Mouse (Mus musculus): ENCODE measurements around the gene S100a16. TPM values are rescaled to one million over a fixed set of nuclear protein-coding genes. Genes with fewer than 3 reads are reported as not detected.

S100a16 gene
- total RNA-seq (2021): 10 to 100 TPM; 82.5 to 96.2 TPM

DNA sequence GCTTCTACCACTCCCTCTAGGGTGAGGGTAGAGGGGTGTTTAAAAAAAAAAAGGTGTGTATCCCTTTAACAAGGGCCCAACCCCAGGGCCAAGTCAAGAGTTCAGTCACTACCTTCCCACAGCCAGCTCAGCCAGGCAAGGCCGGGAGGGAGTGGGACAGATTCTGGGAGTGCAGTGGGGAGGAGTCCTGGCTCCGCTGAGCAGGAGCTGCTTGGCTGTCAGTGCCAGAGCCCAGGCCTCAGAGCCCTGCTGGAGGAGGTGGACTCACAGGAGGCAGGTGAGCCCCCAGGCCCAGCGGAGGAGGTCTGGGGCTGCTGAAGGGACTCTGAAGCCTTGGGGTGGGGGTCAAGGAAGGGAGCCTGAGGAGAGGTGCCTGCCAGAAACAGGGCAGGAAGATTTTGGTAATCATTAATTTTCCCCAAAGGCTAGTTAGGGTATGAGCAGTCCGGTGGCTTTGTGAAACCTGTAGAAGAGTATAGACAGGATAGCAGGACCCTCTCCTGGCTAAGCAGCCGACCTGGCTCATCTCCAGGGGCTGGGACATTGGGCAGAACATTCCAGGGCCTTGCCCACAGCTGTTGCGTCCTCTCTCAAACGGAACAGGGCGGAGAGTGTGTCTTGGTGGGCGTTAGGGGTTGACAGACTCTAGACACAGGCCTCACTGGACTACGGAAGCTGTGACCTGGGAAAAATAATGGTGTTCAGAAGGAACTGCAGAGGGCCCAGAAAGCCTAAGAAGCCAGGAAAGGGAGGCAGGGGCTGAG, at the start of gene S100a16:
Gene S100a16, plus strand, starts transcription at position 114 of the 764 bp plus-strand sequence.
- DNase-seq: peak in 1 of 2 experiments; percentile 57

DNA sequence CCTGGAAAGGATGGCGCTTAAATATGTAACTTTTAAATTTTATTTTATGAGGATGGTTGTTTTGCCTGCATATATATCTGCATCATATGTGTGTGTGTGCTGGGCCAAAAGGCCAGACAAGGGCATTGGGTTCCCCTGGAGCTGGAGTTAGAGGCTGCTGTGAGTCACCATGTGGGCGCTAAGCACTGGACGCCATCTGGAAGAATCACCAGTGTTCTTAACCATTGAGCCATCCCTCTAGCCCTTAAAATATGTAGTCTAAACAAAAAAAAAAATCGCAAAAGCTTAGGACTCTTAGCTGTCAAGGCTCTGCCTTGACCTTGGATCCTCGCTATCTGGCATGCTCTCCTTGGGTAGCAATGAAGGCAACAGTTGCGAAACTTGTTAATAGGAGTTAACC, 48.5 kb upstream of the S100a16 start:
- DNase-seq: no peak

DNA sequence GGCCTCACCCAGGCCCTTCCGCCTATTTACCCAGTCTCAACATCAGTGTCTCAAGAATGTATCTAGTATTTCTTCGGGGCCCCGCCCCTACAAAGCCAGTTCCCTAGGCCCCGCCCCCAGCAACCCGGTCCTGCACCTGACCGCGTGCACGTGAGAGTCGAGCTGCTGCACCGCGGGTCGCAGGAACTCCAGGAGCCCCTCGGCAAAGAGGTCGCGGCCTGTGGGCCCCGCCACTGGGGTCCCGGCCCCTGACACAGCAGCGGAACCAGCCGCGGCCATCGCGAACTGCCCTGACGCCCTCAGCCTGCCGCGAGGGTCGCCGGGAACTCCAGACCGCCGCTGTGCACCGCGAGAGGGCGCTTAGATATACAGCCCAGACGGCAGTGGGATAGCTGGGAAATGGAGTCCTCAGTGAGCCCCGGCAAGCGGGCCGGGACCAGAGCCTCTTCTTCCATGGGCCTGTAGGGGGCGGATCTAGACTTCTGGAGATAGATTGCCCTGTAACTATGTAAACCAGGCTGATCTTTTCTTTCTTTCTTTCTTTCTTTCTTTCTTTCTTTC, 46.3 kb upstream of the S100a16 start, which contains the start of gene Snapin:
Gene Snapin, minus strand, starts transcription at position 338 of the 561 bp plus-strand sequence.
- DNase-seq: peak; percentile 94 to 95

DNA sequence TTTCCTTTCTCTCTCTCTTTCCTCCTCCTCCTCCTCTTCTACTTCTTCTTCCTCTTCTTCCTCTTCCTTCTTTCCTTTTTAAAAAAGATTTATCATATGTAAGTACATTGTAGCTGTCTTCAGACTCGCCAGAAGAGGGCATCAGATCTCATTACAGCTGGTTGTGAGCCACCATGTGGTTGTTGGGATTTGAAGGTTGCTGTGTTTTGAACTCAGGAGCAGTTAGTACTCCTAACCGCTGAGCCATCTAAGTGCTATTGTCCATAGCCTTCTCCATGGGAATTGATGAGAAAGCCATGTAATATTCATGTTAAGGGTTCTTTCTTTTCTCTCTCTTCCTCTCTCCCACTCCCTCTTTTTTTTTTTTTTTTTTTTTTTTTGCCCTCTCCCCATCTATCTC, 45.7 kb upstream of the S100a16 start:
- DNase-seq: peak in 1 of 2 experiments; percentile 26

DNA sequence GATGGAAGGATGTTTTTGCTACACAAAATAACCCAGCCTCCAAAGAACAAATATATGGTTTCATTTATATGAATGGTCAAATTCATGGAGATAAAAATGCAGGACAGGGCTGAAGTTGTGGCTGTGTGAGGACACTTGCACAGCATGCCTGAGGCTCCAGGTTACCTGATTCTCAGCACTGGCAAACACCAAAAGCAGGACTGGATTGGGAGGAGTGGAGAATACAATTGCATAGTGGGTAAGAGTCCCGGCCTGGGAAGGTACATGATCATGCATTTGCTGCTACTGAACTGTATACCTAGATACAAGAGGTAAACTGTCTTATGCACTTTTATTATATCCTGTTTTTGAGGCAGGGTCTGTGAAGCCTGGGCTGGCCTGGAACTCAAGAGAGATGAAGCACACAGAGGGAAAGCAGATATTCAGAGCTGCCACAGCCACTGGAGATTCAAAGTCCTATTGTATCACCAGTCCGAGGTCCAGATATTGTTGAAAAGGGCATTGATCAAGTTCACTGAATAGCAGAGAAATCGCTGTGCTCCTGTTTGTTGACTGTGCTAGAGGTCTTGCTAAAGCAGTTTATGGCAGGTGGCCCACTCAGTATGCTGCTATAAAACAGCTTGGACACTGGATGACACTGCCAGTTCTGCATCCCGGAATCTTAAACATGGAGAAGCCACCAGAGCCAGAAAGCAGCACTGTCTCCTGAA, 43.1 kb upstream of the S100a16 start:
- DNase-seq: no peak

DNA sequence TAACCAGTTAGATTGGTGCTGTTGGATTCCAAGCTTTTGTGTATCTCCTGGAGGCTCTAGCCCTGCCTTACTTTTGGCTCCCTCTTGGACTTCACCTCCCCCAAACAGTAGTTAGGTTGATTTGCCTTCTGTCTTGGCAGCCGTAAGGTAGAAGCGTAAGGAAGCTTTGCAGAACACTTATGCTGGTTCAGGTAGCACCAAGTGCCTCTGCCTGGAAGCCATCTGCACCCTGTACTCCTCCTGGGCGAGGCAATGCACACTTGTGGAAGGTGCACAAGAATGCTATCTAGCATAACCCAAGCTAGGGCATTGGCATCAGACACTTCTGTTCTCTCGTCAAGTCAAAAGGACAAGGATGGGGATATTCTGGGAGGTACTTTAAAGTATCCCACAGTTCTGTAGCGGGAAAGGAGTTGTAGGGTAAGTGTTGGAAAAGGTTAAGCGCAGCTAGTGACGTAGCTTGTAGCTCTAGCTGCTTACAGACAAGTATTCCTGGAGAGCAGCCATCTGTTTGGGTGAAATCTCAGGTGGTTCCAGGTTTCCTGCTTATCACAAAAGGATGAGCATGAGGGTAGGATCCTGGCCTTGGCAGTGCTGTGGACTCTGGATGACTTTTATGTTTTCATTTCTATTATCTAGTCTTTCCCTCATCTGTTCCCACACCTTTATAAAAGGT, 41.1 kb upstream of the S100a16 start:
- no peak for DNase-seq

DNA sequence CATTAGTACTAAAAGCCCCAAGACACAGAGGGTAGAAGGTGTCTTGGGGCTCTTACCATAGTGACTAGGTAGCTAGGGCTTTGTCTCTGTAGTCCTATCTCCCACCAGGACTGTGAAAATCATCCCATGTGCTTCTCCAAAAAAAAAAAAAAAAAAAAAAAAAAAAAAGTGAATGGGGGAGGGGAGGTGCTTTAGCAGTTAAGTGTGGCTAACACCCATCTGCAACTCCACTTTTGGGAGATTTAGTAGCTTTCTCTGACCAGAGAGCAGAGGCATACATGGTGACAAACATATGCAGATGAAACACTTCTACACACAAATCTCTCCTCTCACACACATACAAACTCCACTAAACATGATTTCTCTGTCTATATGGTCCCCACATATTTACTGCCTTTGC, 39.5 kb upstream of the S100a16 start:
- DNase-seq: no peak

DNA sequence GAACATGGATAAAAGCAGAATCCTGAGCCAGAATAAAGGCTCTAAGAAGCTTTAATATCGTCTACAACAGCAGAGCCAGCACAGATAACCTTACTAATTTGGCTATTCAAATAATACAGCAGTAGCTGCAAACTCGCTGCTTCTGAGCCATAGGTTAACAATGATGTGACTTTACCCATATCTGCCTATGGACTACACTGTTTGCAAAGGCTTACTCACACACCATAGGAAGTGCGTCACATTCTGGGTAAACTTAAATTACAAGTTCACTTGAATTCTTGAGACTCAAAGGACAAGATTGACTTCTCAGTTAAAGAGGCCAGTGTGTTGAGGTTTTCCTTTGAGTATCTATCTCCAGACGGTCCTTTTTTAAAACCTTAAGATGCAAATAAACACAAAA, 33.6 kb upstream of the S100a16 start:
- no peak for DNase-seq

DNA sequence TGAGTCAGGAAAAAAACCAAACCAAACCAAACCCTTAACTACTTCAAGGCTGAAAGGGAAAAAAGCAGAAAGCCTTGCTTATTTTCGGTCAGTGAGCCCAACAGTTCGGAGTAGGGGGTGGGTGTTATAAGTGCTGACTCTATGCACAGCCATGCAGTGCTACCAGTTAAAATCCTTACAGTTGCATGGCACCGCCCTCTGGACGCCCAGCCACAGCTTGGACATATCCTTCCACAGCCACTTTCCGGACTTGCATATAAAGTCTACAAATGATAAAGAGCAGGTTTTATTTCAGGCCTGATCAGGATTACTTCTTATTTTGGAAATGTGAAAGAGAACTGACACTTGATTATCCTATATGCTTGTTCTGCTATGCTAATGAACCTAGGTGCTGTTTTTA, 31.8 kb upstream of the S100a16 start:
- no peak for DNase-seq

DNA sequence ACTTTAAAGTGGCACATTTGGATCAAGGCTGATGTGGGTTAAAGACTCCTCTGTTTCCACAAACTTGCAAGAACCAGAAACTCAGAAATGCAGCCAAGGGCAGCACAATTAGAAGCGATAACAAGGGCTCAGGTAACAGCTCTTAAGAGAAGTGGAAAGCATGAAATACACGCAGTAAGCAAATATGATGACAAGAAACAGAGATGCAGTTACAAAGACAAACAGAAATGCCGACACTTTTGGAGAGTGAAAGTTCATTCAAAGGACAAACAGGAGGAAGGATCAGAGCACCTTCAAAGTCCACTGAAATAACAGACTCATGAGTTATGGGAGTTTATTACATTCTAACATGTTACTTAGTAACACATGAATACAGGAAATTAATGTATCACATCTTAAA, 30.7 kb upstream of the S100a16 start:
- DNase-seq: no peak

DNA sequence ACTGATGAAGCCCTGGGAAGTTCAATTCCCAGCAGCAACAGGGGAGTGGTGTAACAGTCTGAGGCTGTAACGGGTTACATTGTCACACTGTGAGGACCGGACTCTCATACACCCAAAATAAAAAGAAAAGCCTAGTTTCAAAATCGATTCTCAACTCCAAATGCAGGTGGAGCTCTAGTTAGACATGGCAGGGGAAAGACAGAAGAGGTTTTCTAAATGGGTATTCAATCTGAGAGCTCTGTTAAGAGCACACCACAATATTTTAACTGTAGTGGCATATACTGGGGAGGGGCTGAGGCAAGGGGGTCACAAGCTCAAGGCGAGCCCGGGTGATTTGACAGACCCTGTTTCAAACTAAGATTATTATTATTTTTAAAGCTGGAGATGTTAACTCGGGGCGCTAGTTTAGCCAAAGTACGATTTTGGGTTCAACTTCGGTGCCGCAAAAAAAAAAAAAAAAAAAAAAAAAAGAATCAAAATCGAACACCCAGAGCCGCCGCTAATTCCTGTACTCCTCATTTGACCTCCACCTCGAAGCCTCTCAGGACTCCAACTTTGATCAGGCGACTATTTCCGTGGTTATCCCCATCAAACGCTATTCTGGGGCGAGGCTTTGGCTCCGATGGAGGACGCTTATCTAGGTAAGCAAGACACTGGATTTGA, 28.6 kb upstream of the S100a16 start:
- DNase-seq: no peak

DNA sequence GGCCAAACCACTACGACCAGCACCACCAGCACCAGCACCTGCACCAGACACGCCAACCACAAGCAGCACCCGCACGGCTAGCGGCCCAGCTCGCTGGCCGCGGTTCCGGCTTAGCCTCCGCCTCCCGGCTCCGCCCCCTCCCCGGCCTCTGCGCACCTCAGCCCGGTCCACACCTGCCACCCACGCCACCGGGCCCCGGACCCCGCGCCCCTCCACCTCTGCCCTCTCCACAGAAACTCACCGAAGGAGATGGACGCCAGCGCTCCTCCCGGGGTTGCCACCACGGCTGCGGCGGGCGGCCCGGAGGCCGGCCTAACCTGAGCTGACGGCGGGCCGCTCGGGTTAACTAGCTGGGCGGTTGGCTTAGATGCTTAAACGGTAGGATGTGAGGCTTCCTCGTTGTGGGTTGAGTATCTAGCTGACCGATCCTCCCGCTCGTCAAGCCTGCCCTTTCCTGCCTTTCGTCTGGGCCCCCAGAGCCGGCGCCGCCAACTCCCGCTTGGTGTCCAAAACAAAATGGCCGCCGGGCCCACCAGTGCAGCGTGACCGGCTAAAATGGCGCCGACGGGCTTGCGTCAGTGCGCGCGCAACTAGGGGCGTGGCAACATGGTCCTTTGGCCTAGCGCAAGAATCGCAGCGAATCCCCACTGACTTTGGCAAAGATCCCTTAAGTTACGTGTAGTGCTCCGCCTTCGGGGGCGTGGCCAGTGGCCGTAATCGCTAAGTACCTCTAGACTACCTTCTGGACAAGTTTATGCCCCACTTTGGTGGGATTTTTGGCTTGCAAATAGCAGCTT, 27.9 kb upstream of the S100a16 start, which contains the start of gene Chtop:
Gene Chtop, minus strand, starts transcription at position 549 of the 797 bp plus-strand sequence.
- DNase-seq: peak; percentile 98 to 99

DNA sequence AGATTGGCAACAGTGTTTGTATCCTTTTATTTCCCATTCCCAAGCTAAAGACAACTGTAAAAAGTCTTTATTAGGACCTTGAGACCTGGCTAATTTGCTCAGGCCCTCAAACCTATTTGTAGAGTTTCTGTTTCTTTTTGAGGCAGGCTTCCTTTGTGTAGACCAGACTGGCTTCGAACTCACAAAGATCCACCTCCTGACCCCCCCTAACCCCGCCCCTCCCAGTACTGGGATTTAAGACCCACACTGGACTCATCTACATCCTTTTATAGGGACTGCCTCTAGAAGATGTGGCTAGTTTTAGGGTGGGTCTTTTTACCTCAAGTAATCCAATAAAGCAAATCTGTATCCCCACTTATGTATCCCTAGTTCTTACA, 27.3 kb upstream of the S100a16 start:
- DNase-seq: no peak

DNA sequence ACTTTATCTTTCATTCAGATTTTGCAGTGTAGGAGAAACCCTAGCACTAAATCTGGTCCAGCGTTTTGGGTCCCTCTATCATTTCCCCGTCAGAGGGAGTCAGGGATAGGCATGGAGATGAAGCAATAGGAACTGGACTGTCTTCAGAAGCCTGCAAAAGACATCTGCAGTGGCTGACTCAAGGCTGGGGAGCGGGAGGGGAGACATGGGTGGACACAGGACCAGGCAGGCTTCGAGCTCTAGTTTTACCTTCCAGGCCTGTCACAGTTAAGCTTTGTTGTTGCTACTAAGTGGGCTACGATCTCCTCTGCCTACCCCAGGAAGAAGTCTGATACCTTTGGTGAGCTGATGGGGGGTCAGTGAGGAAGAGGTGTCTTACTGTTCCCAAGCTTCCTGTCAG, 24.8 kb upstream of the S100a16 start:
- DNase-seq: no peak

DNA sequence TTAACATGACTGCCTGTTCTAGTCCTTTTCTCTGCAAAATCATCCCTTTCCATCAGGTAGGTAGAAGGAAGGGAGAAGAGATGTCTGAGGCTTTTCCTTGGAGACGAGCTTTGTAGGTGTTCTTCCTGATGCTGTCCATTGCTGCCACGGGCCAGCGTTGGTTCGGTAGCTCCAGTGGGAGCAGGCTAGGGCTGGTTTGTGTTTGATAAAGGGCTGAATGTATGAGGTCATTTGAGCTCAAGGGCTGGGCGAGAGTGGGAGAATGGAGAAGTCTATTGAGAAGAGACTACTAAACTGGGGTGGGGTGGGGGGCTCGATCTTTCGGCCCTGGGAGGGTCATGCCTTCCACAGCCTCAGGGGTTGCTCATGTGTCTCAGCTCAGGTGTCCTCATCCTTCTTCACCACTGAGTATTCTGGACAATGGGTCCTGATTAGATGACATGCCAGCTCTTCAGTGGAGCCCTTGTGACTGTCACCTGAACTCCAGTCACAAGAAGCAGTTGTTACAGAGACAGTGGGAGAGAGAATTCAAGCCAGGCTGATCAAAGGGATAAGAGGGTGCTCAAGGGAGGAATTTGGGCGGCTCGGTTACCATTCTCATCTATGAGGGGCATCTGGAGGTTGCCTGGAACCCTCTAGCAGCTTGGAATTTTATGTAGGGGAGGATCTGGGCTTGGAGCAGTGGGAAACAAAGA, 24.0 kb upstream of the S100a16 start:
- DNase-seq: no peak

DNA sequence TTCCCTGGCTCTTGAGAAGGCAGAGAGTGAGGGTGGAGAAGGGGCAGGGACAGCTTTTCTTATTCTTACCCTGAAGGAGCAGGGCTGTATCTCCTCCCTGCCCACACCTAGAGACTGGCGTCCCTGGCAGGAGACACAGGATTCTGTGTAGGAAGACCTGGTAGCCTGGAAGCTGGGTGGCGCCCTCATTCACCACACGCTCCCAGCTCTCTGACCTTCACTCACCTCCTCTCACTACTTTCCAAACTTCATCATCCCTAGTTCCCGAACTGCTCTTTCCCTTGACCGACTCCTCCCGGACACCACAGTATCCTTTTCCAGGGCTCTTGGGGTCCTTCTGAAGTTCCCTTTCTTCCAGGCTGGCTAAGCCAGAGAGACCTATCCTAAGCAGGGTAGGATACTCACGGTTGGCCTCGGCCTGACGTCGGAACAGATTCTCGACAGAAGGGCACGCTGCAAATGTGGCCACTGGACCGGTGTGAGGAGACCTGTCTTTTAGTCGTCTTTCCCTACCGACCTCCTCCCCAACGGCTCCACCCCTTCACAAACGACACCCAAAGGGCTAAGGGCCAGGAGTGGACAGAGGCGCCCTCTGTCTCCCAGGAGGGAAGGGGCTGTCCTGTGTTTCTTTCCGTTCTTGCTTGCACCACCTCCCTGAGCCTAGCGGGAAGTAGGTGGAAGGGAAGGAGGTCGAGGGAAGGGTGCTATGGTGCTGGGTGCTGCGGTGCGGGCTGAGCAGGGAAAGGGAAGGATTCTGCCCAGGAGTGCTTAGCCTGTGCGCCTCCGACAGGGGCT, 23.1 kb upstream of the S100a16 start, which contains the start of the genes S100a1 and S100a13:
Gene S100a1, minus strand, starts transcription at position 597 of the 795 bp plus-strand sequence.
Gene S100a13, plus strand, starts transcription at position 640 of the 795 bp plus-strand sequence.
- peak; percentile 40 to 44 for DNase-seq

DNA sequence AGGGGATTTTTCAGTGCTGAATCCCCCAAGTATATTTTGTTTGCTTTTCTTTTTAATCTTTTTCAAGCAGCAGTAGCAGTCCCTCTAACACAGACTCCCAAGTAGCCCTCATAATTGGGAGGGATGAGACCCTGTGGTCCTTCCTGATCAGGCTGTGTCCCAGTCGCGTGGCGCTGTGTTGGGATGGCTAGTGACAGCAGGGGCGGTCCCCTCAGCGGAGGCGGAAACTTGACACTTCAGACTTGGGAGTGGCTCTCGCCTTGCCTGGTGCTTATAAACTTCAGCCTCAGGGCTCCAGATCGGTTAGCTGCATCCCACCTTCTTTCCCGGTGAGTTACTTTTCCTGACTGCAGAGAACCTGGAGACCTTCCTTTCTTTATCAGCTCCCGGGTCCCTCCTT, 22.4 kb upstream of the S100a16 start:
- no peak for DNase-seq

DNA sequence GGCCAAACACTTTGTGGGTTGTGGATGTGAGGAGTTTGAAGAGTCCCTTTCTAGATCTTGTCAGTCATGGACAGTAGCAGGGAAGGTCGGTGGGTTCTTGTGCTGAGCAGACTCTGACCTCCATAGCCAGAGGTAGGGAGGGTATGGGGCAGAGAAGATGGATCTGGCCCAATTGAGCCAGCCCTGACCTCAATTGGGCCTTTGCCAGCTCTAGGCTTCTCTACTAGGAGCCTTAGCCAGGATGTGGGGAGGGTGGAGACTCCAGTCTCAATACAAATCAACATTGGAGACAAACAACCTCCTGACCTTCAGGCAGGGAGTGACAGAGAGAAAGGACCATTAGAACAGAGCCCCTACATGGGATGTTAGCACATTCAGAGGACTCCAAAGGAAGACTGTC, 21.8 kb upstream of the S100a16 start:
- DNase-seq: no peak

DNA sequence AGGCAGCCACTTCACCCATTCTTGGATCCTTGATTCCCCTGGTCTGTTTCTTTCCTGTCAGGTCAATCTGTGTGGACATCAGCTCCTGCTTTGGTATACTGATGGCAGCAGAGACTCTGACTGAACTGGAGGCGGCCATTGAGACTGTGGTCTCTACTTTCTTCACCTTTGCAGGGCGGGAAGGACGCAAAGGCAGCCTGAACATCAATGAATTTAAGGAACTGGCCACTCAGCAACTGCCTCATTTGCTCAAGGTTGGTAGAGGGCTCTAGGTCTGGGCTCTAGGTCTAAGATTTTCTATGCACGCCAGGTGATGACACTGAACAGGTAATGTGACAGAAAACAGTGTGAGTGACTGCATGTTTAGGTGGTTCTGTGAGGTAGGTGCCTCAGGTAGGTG, 21.3 kb upstream of the S100a16 start:
- no peak for DNase-seq

DNA sequence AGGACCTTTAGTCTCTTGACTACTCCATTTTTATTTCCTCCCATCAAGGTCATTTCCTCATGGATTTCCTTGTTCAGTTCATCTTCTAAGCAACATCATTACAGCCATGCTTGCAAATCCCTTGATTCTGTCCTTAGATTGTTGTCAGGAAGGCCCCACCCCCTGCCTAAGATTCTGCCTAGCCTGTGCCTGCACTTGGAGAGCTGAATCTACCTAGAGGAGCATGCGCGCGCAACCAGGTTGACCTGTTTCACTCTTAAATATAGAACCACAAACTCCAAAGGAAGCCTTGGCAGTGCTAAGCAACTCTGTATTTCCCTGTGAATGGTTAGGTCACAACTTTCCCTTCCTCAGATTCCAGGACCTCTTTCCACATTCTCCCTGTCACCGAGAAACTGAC, 19.3 kb upstream of the S100a16 start:
- DNase-seq: no peak
